Mouse (Mus musculus) layer of hippocampus, postnatal 36 days (tissue): ENCODE results near the gene Polg. TPM values are rescaled to one million over a fixed set of nuclear protein-coding genes. Genes with fewer than 3 reads are reported as not detected.

ENCODE experiments used
- DNase-seq, 2 experiments: peaks; one replicate each; pipeline ENCODE4 v3.0.0; 2022
- total RNA-seq, 2 experiments: library from RNA; stranded (reverse); gene quantifications; 2 replicates each; pipeline ENCODE4 v1.2.3; 2021

Polg gene
- total RNA-seq, 2 experiments from 2014 or later, result 87.0 to 90.7 TPM

DNA sequence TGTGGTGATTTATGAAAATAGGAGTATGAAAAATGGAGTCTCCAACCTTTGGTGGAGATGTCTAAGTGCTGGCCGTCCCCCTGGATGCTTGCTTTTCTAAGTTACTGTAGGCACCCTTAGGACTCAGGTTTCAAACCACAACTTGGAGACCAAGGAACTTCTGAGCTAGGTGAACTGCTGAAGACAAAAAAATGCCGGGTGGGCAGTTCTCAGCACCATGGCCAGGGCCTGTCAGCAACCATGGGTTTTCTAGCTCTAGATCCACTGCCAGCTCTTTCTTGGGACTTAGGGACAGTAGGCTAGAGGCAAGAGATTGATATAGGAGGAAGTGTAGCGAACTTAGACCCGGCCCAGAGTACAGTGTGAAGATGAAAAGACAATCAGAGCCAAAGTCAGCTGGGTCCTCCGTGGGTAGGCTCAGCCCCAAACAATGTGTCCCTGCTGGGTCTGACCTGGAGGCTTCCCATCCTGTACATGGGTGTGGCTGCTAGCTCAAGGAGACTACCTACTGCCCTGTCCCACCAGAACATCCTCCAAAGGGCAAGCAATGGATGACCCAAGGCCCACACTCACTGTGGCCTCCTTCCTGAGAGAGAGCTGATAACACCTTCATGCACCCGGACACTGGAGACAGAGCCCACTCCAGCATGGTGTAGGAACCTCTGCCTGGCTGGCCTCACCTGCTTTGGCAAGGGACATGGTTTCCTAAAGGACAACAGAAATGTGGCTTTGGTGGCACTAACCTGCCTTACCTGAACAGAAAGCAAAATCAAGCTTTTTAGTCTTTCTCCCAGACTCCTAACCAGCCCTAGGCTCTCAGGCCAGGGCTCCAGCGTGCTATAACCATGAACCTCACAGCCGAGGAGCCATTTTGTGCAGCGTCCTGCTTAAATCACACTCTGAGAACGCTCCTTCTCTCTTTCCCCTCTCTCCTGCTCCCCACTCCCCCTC, 36.3 kb upstream of the Polg start:
- no peak for DNase-seq

DNA sequence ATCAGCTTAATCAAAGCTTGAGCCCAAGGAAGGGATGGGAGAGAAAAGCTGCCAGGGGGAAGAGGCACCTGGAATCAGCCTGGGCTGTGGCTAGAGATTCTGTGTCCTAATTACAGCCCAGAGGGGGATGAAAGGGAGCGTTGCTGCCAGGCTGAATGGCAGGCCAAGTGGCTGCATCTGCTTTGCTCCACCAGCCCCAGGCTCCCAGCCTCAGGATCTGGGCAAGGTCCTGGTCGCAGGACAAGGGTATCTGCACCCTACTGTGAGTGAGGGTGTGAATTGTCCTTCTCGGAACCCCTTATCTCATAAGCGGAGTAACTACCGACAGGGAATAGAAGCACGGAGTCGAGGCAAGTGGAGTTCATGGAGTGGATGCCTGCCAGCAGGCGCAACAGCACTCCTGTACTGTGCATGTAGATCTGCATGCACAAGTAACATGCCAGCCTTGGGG, 35.4 kb upstream of the Polg start:
- no peak for DNase-seq

DNA sequence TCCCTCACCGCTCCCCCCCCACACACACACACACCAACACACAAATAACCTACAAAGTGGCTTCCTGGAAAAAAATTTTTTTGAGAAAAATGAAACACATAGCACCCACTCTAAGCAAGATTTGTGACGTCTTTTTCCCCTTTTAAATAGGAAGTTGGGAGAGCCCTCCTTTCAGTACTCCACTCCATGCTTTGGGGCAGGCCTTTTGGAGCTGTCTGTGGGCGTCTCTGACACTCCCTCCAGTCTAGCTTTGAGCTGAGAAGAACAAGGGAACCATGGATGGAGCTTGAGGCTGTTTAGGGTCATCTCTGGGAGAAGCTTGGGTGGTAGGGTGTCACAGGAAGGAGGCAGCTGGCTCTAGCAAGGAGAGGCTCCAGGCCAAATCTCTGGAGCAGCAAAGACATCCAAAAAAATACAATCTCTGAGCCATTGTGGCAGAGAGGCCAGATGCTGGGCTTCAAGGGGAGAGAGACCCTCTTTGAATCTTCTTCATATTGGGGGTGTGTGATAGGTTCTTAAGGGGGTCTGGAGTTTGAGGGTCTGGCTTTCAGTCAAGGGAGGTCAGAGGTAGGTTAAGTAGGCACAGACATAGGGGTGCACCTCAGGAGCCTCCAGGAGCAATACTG, 34.6 kb upstream of the Polg start:
- no peak for DNase-seq

DNA sequence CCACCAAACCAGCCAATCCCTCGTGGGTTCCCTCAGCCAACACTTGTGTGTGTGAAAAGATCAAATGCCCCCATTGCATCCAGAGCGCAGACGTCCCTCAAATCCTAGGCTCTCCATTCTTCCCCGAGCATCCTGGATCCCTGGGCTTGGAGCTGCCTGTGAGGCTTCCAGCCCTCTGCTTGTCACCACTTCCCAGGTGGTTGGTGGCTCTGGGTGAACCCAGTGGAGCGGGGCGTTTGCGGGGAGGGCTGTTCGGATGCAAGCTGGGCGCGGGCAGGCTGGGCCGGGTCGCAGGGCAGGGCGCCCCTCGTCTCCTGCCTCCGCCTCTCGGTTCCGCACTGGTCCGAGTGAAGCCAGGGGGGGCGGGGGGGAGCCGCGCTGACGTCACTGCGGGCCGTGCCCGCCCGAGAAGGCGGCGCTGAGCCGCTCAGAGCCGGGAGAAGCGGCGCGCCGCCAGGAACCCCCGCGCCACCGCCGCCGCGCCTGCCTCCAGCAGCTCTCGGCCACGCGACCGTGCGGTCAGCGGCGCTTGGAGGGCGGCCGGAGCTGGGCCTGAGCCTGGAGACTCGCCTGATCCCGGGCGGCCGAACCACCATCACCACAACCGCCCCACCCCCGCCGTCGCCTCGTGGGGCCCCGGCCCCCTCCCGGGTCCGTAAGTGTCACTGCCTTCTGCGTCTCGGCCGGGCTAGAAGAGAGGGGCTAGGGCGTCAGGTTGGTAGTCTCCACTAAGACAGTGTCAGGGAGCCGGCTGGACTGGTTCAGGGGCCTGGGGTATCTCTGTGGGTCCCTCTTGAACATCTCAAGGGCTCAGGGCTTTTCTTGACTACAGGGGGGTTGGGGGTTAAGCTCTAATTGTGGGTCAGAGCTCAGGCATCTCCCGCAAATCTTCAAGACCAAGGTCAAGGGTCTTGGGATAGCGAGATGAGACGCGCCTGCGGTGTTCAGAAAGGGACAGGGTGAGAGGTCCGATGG, 33.7 kb upstream of the Polg start:
- peak; percentile 74 to 81 for DNase-seq

DNA sequence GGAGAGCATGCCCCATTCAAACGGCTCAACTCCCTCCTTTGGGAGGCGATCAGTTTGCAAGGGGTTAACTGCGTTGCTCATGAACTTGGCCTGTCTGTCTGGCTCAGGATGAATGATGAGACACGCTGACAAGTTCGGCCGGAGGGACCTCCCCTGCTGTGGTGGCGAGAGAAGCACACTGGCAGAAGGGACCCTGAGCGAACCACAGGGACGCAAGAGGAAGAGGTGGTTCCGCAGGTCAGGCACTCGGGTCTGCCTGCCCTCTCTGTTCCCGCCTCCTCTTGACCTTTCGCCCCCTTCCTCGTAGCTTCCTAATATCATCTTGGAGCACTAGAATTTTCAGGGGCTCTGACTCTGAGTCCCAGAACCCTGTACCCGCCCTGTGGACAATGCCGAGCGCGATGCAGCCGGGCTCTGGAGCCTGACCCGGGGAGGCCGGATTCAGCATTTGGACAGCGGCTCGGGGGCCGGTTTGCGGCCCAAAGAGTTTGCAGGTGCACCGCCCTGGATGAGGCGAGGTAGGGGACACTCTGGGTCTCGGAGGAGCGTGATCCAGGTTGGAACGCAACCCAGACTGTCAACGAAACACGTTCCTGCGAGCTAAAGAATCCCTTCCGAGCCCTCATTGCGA, 32.9 kb upstream of the Polg start:
- peak in 1 of 2 experiments; percentile 24 for DNase-seq

DNA sequence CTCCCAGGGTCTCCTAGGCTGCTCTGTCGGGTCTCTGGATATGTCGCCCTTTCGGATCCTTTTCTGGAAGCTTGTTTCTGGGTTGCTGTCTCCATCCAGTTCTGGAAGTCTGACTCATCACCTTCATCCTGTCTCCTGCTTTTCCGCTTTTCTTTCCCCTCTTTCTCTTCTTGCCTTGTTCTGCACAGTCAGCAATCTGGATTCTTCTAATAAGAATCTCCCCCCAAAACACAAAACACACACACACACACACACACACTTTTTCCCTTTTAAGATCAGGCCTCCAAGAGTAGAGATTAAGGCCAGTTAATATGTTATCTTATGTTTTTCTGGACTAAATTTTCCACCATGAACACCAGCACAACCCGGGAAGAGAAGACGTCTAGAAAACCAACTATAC, 32.2 kb upstream of the Polg start:
- DNase-seq, result no peak

DNA sequence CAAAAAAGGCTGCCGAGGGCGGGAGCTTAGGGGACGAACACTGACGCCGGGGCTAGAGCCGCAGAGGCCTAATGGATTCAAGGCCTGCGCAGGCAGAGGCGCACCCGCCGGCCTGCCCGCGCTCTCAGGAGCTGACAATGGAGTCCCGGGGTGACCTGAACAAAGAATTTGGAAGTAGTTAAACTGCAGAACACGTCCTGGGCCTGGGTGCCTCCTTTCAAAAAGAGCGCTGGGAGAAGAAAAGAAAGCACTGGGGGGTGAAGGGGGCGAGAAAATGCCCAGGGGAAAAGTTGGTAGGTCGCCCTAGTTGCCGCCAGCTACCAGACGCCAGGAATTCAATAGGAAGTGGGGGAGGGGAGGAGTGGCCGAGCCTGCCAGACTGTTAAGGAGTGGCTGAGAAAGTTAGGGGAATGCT, 31.5 kb upstream of the Polg start:
- no peak for DNase-seq

DNA sequence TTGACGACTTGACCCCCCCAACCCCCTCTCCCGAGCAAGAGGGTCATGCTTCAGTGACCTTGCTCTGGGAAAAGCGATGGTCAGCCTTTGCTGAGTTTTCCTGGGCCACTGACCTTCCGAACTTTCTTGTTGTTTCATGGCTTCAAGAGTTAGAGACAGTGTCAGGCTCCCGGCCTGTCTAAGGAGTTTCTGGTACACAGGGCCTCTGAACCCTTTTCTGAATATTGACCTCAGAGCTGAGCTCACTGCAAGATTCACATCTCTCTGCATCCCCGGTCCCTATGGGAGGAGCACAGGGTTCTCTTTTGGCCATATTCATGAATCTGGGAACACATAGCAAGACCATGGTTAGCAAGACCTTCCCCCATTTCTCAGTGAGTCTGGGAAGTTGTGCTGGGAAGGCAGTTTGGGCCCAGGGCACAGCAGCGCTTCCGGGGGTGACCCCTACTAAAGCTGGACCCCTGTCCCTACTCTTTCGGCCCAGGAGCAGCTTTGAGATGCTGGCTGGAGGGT, 30.7 kb upstream of the Polg start:
- DNase-seq, result no peak

DNA sequence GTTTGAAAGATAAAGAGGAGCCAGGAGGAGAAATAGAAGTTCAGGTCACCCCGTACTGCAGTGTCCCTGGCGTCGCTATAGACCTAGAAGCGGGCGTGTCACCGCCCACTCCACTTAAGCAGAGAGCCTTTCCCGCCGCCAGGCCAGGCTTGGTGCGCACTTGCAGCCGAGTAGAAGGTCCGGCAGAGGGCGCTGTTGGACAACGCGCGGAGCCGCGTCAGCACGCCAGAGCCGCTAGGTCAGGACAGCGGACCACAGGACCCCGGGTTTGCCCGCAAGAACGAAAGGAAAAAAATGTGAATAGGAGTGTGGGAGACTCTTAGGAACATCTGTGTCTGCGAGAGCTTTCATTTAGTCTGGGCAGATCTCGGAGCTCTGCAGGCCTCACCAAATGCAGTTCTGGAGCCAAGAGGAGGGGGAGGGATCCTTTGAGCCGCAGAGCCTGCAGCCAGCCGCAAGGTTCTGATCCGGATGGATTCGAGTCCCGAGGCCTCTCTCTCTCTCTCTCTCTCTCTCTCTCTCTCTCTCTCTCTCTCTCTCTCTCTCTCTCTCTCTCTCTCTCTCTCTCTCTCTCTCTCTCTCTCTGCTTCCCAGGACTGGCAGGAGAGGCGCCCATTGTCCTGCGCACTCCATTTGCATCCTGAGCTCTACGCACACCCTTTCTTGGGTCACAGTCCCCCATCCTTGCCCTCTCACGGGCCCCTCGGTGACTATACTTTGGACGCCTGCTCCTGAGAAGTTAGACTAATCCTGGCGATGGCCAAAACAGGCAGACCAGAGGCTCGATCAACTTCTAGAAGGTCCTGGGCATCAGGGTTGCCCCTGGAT, 30.0 kb upstream of the Polg start:
- DNase-seq, result peak; percentile 88 to 90

DNA sequence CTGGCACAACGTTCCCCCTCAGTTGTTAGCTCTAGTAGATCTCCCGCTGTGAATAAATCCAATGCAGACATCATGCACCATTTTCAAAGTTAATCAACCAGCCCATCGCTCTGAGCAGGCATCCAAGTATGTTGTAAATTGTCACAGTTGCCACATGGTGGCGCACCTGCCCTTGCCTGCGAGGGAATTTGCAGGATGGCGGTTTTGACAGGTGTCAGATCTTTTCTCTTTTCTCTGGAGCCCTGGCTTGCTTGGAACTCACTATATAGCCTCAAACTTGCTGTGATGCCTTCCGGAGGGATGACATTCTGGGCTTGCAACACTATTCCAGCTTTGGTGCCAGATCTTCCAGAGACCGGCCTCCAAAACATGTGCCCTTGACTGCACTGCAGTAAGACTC, 27.8 kb upstream of the Polg start:
- peak; percentile 66 to 72 for DNase-seq

DNA sequence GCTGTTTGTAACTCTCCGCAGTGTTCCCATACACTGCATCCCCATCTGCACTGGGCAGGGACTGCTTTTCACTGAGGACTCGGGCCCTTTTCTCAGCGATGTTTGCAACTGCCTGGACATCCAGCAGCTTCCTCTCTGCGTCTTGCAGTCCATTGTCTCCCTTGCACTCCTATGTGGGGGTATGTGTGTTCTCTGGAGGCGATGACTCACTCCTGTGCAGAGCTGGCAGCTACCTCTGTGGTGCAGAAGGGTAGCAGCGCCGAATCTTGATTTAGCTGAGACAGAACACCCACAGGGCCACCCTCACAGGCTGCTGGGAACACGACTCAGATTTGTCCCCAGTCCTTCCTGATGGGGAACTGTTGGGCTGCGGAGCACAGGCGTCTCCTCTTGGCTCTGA, 20.4 kb upstream of the Polg start:
- DNase-seq, result peak; percentile 78 to 81

DNA sequence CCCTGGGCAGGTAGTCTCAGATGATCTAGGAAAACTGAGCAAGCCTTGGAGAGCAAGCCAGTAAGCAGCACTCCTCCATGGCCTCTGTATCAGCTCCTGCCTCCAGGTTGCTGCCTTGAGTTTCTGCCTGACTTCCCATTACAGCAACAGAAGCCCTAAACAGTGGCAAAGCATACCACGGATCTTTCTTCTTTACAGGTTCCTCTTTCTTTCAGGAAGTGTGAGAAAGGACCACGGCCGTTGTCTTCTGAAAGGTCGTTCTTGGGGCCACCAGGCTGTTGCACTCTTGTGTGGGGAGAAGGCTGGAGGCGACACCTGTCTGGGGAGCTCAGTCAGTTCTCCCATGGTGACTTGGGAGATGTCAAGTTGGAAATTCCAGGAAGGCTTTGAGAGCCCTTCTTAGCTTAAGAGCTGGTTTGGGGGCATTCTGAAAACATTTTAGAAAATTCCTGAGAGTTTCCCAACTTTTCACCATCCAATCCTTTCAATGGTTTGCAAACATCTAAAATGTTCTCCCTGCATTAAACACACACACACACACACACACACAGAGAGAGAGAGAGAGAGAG, 8.8 kb upstream of the Polg start:
- no peak for DNase-seq

DNA sequence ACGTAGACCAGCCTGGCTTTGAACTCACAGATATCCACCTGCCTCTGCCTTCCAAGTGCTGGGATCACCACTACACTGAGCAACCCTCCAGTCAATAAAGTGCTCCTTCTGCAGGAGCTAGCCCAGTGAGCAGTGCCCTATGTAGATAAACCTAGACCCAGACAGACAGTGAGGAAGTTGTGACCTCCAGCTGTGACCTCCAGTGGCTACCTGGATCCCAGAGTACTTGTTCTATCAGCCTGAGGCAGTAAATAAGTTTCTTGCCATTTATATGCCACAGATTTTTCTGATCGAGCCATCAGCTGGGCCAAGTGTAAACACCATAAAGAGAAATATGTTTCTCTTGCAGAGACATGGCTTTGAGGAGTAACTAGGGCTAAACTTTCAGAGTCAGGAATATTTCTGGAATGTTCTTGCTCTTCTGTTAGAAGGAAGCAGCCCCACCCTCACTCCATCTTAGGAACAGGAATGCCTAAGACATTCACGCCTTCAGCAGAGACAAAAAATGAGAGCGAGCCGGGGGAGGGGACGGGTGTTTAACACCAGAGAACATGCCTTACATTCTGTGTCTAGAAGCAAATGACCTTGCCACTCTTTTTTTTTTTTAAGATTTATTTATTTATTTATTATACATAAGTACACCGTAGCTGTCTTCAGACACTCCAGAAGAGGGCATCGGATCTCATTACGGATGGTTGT, 7.5 kb upstream of the Polg start:
- DNase-seq, result no peak

DNA sequence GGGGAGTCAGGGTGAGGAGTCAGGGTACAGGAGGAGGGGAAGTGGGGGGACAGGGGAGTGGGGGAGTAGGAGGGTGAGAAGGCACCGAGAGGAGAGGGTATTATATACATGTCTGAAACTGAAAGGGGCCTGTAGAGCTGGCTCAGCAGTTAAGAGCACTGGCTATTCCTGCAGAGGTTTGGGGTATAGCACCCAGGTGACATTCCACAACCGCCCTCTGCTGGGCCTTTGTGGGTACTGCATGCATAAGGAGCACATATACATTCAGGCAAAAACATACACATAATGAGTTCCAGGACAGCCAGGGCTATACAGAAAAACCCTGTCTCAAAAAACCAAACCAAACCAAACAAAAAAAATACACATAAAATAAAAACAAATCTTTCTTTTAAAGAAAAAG, 6.6 kb upstream of the Polg start:
- DNase-seq, result no peak

DNA sequence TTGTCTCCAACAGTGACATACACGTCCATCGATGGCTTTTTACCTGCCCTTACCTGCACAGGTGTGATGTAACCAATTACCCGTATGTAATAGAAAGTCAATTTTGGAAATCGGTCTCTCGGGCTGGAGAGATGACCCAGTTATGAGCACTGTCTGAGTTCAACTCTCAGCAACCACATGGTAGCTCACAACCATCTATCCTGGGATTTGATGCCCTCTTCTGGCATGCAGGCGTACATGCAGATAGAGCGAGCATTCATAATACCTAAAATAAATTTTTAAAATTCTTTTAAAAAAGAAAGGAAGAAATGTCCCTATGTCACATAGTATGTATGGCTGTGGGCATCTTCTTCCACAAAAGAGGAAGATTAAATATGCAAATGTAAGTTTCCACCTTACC, 5.3 kb upstream of the Polg start:
- no peak for DNase-seq

DNA sequence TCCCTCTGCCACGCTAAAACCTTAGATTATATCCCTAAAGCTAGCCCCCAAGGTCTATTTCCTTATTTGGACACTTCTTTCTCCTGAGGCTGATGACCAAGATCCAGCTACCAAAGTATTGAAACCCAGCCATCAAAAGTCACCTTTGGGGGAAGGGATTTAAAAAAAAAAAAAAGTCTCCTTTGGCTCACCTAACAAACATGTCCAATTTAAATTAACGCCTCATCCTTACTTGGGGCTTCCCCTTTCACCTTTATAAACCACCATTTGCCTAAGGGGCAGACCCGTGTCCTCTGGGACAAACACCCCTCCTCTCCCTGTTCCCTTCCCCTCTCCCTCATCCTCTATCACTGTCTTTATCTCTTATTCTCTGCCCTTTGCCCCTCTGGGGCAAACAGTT, 4.6 kb upstream of the Polg start:
- no peak for DNase-seq

DNA sequence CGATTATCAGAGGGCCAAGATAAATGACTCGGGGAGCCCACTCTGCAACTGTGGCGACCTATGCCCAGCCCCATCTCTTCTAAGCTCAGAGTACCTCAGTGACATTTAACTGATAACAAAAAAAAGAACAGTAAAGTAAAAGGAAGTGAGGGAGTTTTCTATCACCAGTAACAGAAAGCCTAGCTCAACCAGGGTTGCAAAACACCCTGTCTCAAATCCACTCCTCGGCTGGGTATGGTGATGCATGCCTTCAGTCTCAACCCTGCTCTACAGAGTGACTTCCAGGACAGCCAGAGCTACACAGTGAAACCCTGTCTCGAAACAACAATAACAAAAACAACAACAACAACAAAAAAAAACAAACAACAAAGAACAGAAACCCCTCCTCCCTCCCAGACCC, 3.6 kb upstream of the Polg start:
- no peak for DNase-seq

DNA sequence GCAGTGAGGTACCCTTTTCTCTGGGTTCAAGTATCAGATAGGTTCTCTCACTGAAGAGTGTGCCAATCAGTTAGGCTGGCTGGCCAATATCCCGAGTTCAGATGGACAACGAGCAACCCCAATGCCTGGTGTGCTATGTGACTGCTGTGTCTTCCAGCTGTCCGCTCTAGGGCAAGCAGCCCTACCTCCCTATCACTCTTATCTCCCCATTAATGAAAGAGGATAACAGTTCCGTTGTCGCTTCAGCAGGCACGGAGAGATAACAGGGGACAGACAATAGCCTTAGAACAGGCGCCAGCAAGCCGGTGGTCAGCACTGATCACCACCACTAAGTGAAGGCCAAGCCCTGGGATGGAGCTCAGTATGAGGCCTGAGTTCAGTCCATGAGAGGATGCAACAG, 2.8 kb upstream of the Polg start:
- DNase-seq, result no peak

DNA sequence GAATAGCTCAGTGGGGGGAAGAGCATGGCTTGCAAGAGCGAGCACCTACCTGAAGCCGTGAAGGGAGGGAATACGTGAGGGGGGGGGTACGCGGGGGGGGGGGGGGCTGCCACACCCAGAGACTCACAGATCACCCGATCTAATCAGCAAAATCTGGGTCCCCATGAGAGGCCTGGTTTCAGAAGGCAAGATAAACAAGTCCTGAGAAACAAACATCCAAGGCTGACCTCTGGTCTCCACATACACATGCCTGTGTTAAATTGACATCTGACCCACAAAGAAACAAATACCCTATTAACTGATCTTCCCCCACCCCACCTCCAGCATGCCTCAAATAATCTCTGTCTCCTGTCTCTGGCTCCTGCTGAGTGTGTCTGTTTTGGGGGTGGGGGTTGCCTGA, 1.8 kb upstream of the Polg start:
- no peak for DNase-seq

DNA sequence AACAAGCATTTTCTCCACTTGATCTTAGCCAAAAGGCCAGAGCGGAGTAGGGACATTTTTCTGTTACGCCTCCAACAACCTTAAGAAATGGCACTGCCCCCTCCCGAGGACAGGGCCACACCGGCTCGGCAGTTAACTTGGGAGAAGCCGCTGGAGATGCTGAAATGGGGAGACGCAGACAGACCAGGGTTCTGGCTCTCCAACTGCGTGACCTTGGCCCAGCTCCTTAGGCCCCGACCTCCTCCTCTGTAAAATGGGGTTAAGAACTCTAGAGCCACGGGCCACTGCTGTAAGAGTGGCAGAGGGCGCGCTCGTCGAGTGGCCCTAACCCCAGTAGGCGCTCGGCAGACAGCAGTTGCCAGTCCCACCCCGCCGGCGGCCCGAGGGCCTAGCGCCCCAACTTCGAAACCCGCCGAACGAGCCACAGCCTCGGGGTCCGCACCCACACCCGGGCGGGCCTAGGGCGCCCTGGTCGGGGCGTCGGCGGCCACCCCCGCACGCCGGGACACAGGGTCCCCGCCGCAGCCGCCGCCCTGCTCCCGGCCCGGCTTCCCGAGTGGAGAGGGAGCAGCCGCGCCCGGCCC, 609 bp downstream of the Polg start:
- no peak for DNase-seq
